Mouse (Mus musculus) stomach, postnatal 0 days (tissue): Measurements from ENCODE around the gene Hras.

Source experiments
- CTCF ChIP-seq: IDR thresholded peaks from 2 replicates; pipeline ENCODE4 v1.5.1; 2016; ENCODE audit warnings: antibody characterized with exemption, low read depth, mild to moderate bottlenecking, moderate library complexity
- EP300 ChIP-seq: optimal IDR thresholded peaks from 2 replicates; pipeline ENCODE3; 2016; ENCODE audit warnings: antibody characterized with exemption

- no peak for TF ChIP-seq EP300
- TF ChIP-seq CTCF, result no peak
These were observed 1.8 kb downstream of the Hras start for GRCm38 (mm10) chr7:141191796-141192685.
